Mouse (Mus musculus): Measurements from ENCODE around the gene Gpx8. TPM values are rescaled to one million over a fixed set of nuclear protein-coding genes. Genes with fewer than 3 reads are reported as not detected.

Gene Gpx8
- polyA plus RNA-seq, 2 experiments from 2014 or later, result not detected

DNA sequence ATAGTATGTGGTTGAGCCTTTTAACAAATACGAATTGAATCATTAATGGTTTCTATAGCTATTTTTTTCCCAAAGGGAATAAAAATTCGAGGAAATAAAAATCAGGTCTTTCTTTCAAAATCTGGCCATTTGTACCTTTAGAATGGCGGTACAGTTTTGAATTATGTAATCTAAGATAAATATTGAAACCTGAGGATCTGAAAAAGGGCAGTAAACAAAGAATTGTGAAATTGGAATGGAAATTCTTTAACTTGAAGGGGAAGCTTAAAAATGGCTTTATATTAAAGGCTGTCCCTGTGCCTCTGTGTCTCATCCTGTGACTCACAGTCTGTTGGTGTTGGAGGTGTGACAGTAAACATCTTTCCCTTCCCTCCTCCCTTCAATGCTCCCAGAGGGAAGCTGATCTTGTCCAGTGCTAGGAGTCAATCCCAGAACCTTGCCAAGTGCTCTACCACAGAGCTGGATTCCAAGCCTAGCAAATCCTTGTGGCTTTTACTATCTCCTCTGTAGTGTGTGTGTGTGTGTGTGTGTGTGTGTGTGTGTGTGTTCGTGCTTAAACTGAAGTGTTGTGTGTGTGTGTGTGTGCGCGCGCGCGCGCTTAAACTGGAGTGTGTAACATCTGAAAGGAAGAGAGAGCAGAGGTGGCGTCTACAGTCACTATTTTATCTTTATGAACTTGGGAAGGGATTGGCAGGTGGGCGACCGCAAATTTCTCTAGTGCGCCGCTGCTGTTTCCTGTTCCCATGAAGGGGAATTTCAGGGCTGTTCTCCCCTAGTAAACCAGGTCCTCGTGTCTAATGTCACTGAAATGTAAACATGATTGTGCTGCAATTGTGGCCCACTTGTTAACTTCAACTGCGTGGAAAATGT, 22.7 kb downstream of the Gpx8 start:
- peak; percentile 75 for ATAC-seq

DNA sequence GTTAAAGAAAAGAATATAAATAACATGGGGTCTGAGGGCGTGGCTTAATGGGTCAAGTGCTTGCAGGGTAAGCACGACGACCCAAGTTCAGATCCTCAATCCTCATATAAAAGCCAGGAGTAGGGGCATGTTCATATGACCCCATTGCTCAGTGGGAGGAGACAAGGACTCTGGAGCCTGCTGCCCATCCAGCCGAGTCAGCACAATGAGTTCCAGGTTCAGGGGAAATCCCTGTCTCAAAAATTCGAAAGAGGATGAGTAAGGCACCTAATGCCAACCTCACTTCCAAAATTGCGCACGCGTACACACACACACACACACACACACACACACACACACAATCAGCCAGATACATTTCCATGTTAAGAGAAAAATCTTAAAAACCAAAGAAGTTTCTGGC, 23.7 kb downstream of the Gpx8 start:
- peak; percentile 59 for ATAC-seq

DNA sequence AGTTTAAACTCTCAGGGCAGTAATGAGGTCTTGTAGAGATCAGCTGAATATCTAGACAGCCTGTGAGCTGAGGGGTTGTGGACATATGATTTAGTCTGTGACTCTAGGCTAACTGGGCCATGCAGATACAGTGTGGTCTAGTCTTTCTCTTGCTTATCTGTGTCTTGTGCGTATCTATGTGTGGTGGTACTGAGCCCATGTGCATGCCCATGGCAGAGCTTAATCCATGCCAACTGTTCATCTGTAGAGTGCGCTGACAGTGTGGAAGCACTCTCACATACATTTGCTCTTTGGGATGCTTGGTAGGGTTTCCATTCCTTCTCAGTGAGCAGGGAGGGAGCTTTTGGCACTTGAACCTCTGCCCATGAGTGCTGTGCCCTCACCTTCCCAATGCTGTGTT, 24.7 kb downstream of the Gpx8 start:
- ATAC-seq, result no peak

DNA sequence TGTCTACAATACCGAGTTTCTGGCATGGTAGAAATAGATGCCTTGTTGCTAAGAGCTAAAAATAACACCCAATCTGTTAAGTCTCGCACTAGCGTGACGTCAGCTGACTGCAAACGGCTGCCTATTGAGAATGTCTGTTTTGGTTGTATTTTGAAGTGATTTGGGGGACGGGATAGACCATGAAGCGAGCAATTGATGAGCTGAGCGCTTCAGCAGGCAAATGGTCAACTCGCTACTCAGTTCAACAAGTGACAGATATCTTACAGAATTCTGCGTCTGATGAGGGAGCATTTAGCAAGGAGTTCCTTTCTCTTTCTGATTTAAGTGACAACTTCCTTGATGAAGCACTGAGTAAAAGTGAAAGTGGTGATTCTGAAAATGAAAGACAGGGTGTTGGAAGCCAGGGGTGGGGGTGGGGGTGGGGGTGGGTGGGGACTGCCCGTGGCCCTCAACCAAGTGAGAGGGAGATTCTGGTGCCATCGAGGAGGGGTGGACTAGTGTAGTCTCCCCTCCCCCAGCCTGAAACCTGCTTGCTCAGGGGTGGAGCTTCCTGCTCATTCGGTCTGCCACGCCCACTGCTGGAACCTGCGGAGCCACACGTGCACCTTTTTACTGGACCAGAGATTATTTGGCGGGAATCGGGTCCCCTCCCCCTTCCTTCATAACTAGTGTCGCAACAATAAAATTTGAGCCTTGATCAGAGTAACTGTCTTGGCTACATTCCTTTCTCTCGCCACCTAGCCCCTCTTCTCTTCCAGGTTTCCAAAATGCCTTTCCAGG, 32.8 kb downstream of the Gpx8 start:
- peak; percentile 95 for ATAC-seq

DNA sequence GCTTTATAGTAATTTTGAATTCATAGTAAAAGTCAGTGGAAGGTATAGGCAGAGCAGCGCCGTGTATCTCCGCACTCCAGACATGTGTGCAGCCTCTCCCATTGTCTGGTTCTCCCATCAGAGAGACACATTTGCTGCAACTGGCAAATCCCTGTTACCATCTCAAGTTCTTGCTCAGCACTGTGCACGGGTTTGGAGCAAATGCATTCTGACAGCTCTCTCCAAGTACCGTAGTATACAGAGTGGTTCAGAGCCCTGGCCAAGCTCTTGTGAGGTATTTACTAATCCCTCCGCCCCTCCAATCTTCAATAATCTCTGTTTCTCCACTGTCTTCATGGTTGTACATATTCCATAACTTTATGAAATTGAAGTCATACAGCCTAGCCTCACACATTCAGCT, 33.5 kb downstream of the Gpx8 start:
- ATAC-seq, result peak; percentile 2

DNA sequence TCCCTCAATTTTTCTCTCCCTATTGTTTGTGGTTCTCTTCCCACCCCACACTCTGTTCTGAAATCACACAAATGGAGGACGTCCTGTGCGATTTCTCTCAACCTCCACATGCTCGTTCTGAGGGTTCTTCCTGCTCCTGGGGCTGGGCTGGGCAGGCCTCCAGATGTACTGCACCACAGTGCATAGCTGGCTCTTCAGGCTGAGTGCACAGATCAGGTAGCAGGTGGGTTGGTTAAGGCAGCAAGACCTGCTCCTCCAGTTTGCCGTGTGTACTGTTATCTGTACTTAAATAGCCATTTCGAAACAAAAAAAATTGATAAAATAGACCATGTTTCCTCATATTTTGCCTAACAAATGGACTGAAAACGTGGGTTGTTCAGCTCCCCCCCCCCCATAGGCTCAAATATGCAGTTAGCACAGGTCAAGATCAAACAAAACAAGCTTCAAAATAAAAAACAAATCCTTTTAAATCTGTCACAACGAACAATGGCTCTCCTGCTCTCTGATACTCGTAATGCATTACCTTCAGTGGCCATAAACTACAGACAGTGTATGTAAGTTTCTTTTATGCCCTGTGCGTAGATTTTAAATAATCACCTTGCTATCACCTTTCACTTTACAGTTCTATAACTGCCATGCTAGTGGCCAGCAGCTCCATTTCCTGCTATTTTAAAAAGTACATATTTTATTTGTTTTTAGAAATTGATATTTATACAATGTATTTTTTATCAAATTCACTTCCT, 45.5 kb downstream of the Gpx8 start:
- ATAC-seq, result no peak

DNA sequence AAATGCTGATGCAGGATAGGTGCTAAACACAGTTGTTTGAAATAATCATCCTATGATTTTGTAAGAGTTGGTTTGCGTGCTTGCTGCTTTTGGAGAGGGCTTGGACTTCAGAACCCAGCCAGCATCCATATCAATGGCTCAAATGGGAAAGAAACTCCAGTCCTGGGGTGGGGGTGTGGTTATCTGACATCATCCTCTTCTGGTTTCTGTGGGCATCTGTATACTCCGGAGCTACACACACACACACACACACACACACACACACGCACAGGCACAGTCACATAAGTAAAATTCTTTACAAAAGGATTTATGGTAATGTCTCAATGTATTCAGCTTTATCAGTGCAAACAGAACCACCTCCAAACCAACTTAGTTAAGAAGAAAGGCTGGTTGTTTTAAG, 46.1 kb downstream of the Gpx8 start:
- ATAC-seq, result no peak

DNA sequence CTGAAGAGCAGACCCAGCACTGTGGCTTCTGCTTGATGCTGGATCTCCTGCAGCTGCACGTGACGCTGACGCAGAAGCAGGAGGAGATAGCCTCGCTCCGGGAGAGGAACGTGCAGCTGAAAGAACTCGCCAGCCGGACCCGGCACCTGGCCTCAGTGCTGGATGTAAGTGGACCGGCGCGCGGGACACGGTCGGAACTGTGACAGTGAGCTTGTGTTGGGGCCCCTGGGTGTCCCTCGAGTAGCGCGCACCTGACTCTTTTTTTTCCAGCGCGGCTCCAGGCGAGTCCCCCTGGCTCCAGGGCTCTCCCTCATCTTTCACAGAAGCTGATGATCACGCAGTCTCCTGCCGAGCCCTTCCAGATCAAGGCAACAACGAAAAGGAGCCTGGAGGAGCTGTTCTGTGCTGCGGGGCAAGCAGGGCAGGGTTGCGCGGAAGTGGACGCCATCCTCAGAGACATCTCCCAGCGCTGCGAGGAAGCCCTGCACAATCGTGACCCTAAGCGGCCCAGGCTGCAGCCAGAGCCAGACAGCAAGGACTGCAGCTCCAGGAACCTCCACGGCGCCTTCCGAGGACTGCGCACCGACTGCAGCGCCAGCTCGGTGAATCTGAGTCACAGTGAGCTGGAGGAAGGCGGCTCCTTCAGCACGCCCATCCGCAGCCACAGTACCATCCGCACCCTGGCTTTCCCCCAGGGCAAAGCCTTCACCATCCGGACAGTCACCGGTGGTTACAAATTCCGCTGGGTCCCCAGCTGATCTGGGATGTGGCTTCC, 47.6 kb downstream of the Gpx8 start:
- ATAC-seq, result peak; percentile 62

DNA sequence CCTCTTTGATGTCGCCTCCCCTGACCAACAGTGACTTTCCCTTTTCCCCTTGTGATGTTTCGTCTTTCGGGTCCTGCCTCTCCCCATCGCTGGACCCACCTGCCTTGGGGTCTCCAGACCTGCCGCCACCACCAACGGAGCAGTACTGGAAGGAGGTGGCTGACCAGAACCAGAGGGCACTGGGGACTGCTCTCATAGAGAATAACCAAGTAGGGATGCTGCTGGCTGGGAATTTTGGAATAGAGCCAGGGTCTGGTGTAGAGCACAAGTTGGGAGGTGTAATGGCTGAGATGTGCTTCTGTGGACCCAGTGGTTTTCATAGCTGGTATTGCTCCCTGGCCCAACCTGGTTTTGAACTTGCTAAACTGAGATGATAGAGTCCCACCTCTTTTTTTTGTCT, 48.8 kb downstream of the Gpx8 start:
- ATAC-seq, result no peak

DNA sequence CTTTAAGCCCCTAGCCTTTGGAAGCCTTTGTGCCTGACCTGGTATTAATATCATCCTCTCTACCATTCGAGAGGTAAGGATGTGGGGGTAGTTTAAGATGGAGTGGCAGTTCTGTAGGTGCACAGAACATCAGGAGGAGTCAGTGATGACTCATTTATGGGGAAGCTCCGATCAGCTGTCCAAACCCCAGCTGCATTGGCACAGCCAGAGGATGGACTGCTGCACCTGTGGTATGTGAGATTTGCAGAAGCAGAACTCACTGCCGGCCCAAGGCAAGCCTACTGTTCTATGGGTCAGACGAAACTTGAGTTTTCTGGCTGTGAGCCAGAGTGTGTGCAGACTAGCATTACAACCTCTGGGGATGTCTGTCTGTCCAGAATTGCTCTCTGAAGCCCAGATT, 49.8 kb downstream of the Gpx8 start:
- no peak for ATAC-seq

DNA sequence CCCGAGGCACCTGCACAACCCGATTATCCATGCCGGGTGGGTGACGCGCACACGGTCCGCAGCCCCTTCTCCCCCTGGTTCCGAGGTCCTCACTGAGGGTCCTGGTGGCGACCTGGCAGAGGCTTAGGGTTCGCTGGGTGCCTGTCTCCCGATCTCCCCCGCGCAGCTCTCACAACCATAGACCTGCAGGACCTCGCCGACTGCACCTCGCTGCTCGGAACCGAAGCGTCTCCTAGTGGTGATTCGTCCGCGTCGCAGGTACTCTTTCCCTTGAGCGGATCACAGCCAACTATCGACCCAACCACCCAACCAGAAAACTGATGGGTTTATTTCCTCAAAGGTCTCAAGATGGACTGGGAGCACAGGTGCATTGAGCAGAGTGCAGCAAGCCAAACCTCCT, 52.0 kb downstream of the Gpx8 start:
- peak; percentile 84 for ATAC-seq

DNA sequence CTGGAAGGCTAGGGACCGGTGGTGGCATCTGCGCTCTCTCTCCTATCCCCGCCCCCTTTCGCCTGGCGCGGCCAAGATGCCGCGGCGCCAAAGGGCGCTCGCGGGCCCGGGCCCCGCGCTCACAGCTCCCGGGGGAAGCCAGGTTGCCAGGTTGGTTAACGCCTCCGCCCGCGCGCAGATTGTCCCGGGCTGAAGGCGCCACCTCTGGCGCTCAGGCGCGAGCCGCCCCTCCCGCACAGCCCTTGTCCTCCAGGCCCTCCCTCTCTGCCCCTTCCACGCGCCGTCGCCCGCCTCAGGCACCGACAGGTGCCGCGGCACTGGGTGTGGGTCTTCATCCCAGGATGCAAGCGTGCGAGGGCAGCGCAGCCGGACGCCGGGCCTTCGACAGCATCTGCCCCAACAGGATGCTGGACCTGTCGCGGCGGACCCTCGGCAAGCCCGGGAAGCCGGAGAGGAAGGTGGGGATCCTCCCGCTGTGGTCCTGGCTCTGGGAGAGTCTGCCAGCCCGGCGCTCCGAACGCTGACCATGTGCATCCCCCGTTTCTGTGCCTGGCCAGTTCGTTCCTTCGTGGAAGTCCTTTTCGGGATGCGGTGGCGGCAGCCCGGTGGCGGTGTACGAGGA, 52.6 kb downstream of the Gpx8 start, which contains the start of gene Mcidas:
Mcidas (plus strand) TSS at position 315 of the 622 bp plus-strand sequence.
- ATAC-seq, result peak; percentile 21

Other genes starting within 250 kb of the Gpx8 start
- gene Plpp1, start 245.6 kb downstream of the Gpx8 start, polyA plus RNA-seq (2017; shearing (Covaris generic)), result 1 to 10 TPM; 3.7 to 4.2 TPM
- 10 to 100 TPM; 61.6 to 74.8 TPM for gene Mtrex, start 119.0 kb downstream of the Gpx8 start, polyA plus RNA-seq (2017; shearing (Covaris generic))
- gene Dhx29, start 119.0 kb downstream of the Gpx8 start, polyA plus RNA-seq (2017; shearing (Covaris generic)), result 10 to 100 TPM; 10.7 to 14.2 TPM
- not detected for gene Ccno, start 58.6 kb downstream of the Gpx8 start, polyA plus RNA-seq (2017; shearing (Covaris generic))
- gene Mcidas, start 52.6 kb downstream of the Gpx8 start, polyA plus RNA-seq (2017; shearing (Covaris generic)), result under 1 TPM in 1 of 2 experiments, not detected in 1; 0.13 TPM
- gene Cdc20b, start 11.3 kb downstream of the Gpx8 start, polyA plus RNA-seq (2017; shearing (Covaris generic)), result not detected
- gene Gzma, start 54.6 kb upstream of the Gpx8 start, polyA plus RNA-seq (2017; shearing (Covaris generic)), result 1 to 10 TPM; 4.9 to 5.0 TPM
- gene Esm1, start 163.2 kb upstream of the Gpx8 start, polyA plus RNA-seq (2017; shearing (Covaris generic)), result not detected
- gene Gzmk, start 179.5 kb upstream of the Gpx8 start, polyA plus RNA-seq (2017; shearing (Covaris generic)), result under 1 TPM in 1 of 2 experiments, not detected in 1; 0.77 TPM
- gene BC067074, start 246.7 kb upstream of the Gpx8 start, polyA plus RNA-seq (2017; shearing (Covaris generic)), result not detected